Mouse (Mus musculus) colon, adult 2 months (tissue): ENCODE data around the gene Arid5b. TPM values are rescaled to one million over a fixed set of nuclear protein-coding genes. Genes with fewer than 3 reads are reported as not detected.

Source experiments
- polyA plus RNA-seq: library from polyadenylated mRNA; depleted of rRNA; stranded (reverse); fragments of >200 nt; gene quantifications from 2 replicates; pipeline ENCODE4 v1.2.3, GENCODE M21; 2012; rRNA removed

Arid5b gene
- 4.3 and 4.9 TPM in 2 replicates for polyA plus RNA-seq

GRCm38 (mm10) chr10:68278632-68279361 lies at the start of gene Arid5b:
TSS of gene Arid5b (minus strand) at chr10:68278740.

